Mouse (Mus musculus): ENCODE data around the gene Nol4l. TPM values are rescaled to one million over a fixed set of nuclear protein-coding genes. Genes with fewer than 3 reads are reported as not detected.

Nol4l gene
- polyA plus RNA-seq, 1 experiment from 2014 or later = 19.4 TPM

DNA sequence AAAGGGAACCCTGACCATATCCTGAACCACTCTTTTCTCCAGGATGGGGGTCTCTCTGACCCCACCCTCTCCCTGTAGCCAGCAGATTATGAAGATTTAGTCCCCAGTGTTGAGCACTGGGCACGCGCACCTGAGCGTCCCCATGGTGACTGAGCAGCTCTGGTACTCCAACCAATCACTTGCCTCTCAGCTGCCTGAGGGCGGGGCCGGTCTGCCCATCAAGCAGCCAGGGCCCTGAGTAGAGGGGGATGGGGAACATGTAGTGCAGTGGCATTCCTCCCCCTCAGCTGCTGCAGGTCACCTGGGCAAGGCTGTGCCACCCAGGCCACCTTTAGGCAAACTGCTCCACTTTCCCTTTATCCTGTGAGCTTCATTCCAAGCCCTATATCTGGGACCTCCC is 107.7 kb downstream of the Nol4l start:
- Histone ChIP-seq H3K27ac (no peak overlapping the region), H3K4me1 (peaks cover 30% of the 10 kb centered on the region), H3K36me3 (peaks cover 57% of the 10 kb centered on the region), H3K9me3 (no peaks in the 10 kb centered on the region), H3K27me3 (no peaks in the 10 kb centered on the region), H3K4me2 (replicated peaks) (no peak overlapping the region), H3K4me3 (no peak overlapping the region), H3K9ac (no peak overlapping the region)
- peak; percentile 44; the same call in 1 of the 2 replicates for ATAC-seq (ENCODE audit: insufficient number of reproducible peaks, insufficient read depth, low FRiP score, low TSS enrichment)
- WGBS = 28% methylated on average over 5 of the region's 5 CpGs

DNA sequence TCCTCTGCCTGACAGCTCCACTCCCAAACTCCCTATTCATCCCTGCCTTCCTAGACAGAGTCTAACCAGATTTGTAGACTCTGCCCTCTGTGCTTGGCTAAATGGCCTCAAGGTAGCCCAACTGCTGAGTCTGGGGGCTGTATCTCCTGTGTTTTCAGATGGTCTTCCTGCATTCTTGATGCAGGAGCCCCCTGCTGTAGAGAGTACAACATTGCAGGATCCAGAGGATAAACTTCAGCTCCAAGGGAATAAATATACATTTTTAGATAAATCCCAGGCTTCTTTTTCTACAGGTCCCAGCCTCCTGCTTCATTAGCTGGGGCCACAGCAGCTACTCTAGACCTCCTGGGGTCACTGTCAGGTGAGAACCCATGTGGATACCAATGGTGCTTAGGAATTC is 108.5 kb downstream of the Nol4l start:
- Histone ChIP-seq H3K27me3 (no peaks in the 10 kb centered on the region), H3K9ac (no peak overlapping the region), H3K4me1 (peaks cover 26% of the 10 kb centered on the region), H3K4me3 (no peak overlapping the region), H3K27ac (no peak overlapping the region), H3K9me3 (no peaks in the 10 kb centered on the region), H3K4me2 (replicated peaks) (no peak overlapping the region), H3K36me3 (peaks cover 64% of the 10 kb centered on the region)
- ATAC-seq (ENCODE audit: insufficient number of reproducible peaks, insufficient read depth, low FRiP score, low TSS enrichment) = no peak

DNA sequence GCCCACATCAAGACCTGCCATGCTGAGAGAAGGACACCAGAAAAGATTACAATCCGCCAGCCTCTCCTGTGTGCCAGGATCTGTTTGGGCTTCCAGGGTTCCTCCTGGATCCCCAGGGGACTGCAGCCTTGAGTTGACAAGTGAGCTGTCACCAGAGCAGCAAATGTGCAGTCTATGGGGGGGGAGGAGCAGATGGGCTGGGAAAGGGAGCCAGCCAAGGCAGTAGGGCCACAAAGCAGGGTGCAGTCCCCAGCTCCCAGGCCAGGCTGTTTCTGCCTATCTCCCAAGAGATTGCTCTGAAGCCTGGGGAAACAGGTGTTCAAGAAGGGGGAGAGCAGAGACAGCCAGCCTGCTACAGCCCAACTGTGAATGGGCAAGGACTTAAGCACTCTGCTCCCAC is 111.4 kb downstream of the Nol4l start:
- H3K36me3 ChIP-seq = peaks cover 71% of the 10 kb centered on the region
- no peak overlapping the region for H3K4me3 ChIP-seq
- WGBS = 90% methylated on average over 1 of the region's 1 CpGs
- H3K9ac ChIP-seq = no peak overlapping the region
- H3K9me3 ChIP-seq = no peaks in the 10 kb centered on the region
- no peak overlapping the region for H3K27ac ChIP-seq
- H3K4me1 ChIP-seq = peaks cover 14% of the 10 kb centered on the region
- no peak overlapping the region for H3K4me2 ChIP-seq (replicated peaks)
- no peak for ATAC-seq (ENCODE audit: insufficient number of reproducible peaks, insufficient read depth, low FRiP score, low TSS enrichment)
- H3K27me3 ChIP-seq = no peaks in the 10 kb centered on the region

DNA sequence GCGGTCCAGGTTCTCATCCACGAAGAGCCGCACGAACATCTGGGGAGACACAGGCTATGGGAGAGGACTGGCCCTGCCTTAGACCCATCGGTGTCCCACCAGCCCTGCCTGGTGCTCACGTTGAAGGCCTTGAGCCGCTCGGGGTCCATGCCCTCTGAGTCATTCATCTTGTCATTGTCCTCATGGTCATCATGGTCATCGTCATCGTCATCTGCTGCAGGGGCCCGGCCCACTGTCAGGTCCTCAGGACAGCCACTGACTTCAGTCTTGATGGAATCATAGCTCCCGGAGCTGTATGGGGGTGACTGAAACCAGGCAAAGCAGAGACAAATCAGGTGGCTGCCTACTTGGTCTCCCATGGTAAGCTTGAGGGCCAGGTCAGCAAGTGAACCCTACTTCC is 111.9 kb downstream of the Nol4l start:
- ATAC-seq (ENCODE audit: insufficient number of reproducible peaks, insufficient read depth, low FRiP score, low TSS enrichment) = no peak
- Histone ChIP-seq H3K4me1 (peaks cover 10% of the 10 kb centered on the region), H3K27ac (no peak overlapping the region), H3K9me3 (no peaks in the 10 kb centered on the region), H3K9ac (no peak overlapping the region), H3K4me2 (replicated peaks) (no peak overlapping the region), H3K4me3 (no peak overlapping the region), H3K27me3 (no peaks in the 10 kb centered on the region), H3K36me3 (peaks cover 77% of the 10 kb centered on the region)
- WGBS = 97% methylated on average over 12 of the region's 12 CpGs

DNA sequence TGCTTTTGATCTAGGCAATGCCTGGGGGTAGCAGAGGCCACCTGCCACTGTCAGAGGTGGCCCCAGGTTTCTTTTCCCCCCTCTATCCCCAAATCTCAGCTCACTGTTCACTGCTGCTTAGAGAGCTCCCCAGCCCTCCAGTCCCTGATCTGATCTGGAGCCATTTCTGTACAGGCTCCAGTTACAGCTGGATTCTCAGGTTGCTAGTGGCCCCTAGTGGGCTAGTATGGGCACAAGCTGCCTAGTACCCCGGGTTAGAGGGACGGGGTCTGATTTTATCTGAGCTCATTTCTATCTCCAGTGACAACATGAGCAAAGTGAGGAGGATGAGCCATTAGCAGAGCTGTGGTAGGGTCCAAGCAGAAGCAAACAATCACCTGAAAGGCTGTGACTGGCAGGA is 115.2 kb downstream of the Nol4l start:
- no peak overlapping the region for H3K9ac ChIP-seq
- 21% methylated on average over 2 of the region's 2 CpGs for WGBS

DNA sequence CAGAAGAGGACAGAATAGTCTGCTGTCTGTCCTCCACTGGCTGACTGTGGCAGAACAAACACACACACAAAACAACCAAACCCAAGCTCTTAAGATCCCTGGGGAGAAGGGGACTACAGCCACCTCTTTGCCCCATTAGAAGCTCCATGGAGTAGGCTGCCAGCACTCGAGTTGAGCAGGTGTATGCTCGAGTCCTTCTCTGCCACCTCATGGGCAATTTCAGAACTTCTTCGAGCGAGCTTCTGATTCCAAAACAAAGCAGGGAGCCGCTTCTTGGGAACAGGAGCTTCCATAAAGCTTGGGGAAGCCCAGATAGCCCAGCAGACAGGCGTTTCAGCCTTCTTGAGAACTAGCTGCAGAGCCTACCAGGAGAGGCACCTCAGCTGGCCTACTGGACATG is 117.2 kb downstream of the Nol4l start:
- no peaks in the 10 kb centered on the region for H3K9me3 ChIP-seq
- no peaks in the 10 kb centered on the region for H3K4me1 ChIP-seq
- no peaks in the 10 kb centered on the region for H3K27me3 ChIP-seq
- no peak for ATAC-seq (ENCODE audit: insufficient number of reproducible peaks, insufficient read depth, low FRiP score, low TSS enrichment)
- H3K4me2 ChIP-seq (replicated peaks) = no peak overlapping the region
- no peak overlapping the region for H3K4me3 ChIP-seq
- WGBS = 59% methylated on average over 6 of the region's 6 CpGs
- no peak overlapping the region for H3K27ac ChIP-seq
- H3K36me3 ChIP-seq = peaks cover 79% of the 10 kb centered on the region
- H3K9ac ChIP-seq = no peak overlapping the region

More for the DNA sequence above, 115.2 kb downstream of the Nol4l start:
- no peaks in the 10 kb centered on the region for H3K4me1 ChIP-seq
- no peak overlapping the region for H3K27ac ChIP-seq
- H3K36me3 ChIP-seq = peaks cover 90% of the 10 kb centered on the region
- no peak overlapping the region for H3K4me3 ChIP-seq
- H3K27me3 ChIP-seq = no peaks in the 10 kb centered on the region
- no peak for ATAC-seq (ENCODE audit: insufficient number of reproducible peaks, insufficient read depth, low FRiP score, low TSS enrichment)
- H3K4me2 ChIP-seq (replicated peaks) = no peak overlapping the region
- H3K9me3 ChIP-seq = no peaks in the 10 kb centered on the region

DNA sequence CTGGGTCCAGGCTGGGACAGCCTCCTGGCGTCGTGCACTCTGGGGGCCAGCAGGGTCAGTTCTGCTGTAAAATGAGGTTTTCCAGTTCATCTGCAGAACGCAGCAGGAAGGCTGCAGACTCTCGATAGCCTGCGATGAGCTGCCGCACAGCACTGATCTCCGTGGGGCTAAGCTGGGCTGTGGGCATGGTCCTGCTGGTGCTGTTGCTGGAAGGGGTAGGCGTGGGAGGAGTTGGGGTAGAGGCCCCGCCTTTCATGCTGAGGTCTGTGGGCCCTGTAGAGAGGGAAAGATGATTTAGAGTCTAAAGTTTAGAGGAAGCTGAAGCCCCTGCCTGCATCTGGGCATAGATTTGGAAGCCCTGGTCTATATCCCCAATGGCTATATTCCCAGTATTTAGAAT is 118.2 kb downstream of the Nol4l start:
- no peaks in the 10 kb centered on the region for H3K27me3 ChIP-seq
- no peak overlapping the region for H3K9ac ChIP-seq
- H3K9me3 ChIP-seq = no peaks in the 10 kb centered on the region
- no peaks in the 10 kb centered on the region for H3K4me1 ChIP-seq
- no peak for ATAC-seq (ENCODE audit: insufficient number of reproducible peaks, insufficient read depth, low FRiP score, low TSS enrichment)
- no peak overlapping the region for H3K4me3 ChIP-seq
- 69% methylated on average over 9 of the region's 9 CpGs for WGBS
- no peak overlapping the region for H3K27ac ChIP-seq
- H3K36me3 ChIP-seq = peaks cover 76% of the 10 kb centered on the region
- H3K4me2 ChIP-seq (replicated peaks) = no peak overlapping the region

DNA sequence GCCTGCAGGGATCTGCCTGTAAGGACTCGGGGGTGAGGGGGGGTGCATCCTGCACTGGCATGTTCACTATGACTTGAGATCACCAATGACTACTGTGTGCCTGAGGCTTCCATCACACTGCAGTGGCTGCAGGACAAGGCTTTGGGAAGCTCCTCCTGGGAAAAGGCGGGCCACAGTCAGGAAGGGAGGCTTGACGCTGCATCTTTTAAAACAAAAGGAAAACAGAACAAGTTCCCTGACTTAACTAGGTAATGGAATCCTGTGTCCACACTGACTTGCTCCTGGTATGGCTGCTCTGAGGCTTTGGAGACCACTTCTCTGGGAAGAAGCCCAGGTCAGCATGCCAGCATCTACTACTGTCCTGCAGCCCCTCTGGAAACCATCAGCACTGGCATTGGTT is 120.8 kb downstream of the Nol4l start:
- H3K9ac ChIP-seq = no peak overlapping the region
- H3K27ac ChIP-seq = no peak overlapping the region
- H3K36me3 ChIP-seq = peaks cover 68% of the 10 kb centered on the region
- ATAC-seq (ENCODE audit: insufficient number of reproducible peaks, insufficient read depth, low FRiP score, low TSS enrichment) = no peak
- H3K27me3 ChIP-seq = no peaks in the 10 kb centered on the region
- no peaks in the 10 kb centered on the region for H3K9me3 ChIP-seq
- H3K4me3 ChIP-seq = no peak overlapping the region
- H3K4me2 ChIP-seq (replicated peaks) = no peak overlapping the region
- WGBS = 71% methylated on average over 3 of the region's 3 CpGs
- H3K4me1 ChIP-seq = no peaks in the 10 kb centered on the region

DNA sequence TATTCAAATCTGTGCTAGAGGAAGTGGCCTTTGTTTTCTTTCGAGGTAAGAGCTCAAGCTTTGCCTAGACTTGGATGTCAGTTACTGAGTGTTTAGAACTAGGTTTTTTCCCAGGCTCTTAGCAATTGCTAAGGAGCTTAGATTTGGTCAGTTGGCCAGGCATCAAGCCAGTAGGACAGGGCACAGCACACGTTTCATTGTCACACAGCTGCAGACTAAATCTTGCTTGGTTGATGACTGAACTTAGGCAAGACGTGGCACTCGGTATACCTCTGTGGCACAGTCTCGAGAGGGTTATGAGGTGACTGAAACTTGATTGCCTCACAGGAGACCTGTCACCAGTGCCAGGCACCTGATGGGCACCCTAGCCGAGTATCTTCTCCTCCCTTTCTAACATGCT is 122.9 kb downstream of the Nol4l start:
- peaks cover 58% of the 10 kb centered on the region for H3K36me3 ChIP-seq
- no peaks in the 10 kb centered on the region for H3K27me3 ChIP-seq
- ATAC-seq (ENCODE audit: insufficient number of reproducible peaks, insufficient read depth, low FRiP score, low TSS enrichment) = no peak
- H3K4me3 ChIP-seq = no peak overlapping the region
- no peak overlapping the region for H3K27ac ChIP-seq
- H3K9ac ChIP-seq = no peak overlapping the region
- H3K4me1 ChIP-seq = no peaks in the 10 kb centered on the region
- H3K9me3 ChIP-seq = no peaks in the 10 kb centered on the region
- H3K4me2 ChIP-seq (replicated peaks) = no peak overlapping the region
- 78% methylated on average over 6 of the region's 6 CpGs for WGBS

DNA sequence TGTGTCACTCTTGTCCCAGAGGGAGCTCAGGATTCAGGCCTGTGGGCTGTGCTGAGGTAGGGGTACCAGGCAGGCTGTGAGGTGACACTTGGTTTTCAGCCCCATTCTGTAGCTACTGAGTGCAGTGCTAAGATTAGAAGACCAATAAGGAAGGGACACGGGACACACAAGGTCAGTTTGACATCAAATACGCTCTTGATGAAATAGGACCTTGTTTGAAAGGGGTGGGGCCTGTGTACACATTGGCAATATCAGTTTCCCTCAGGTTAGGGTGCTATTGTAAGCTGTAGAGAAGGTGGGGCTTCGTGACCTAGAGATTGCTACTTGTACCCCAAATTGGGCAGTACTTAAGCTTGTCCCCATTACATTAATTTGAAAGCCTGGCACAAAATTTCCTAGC is 124.9 kb downstream of the Nol4l start:
- H3K4me3 ChIP-seq = no peak overlapping the region
- H3K9ac ChIP-seq = no peak overlapping the region
- H3K27me3 ChIP-seq = no peaks in the 10 kb centered on the region
- H3K27ac ChIP-seq = no peak overlapping the region
- no peak overlapping the region for H3K4me2 ChIP-seq (replicated peaks)
- H3K36me3 ChIP-seq = peaks cover 61% of the 10 kb centered on the region
- no peaks in the 10 kb centered on the region for H3K4me1 ChIP-seq
- H3K9me3 ChIP-seq = no peaks in the 10 kb centered on the region
- WGBS = 86% methylated on average over 3 of the region's 3 CpGs
- ATAC-seq (ENCODE audit: insufficient number of reproducible peaks, insufficient read depth, low FRiP score, low TSS enrichment) = no peak

DNA sequence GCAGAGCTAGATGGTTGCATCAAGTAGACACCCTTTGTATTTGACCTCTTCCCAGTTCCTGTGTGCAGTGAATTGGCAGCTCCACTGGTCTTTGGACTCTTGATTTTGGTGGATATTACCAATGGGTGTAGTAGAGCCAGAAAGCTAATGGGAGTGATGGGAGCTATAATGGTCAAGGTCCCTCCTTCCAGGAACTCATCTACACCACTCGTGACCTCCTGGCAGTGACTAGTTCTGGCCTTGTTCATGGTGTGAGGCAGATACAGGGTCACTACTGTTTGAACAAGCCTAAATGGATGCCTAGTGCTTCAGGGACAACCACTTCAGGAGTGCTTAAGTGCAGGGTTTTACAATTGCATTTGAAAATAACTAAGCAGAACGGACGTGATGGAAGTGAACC is 125.7 kb downstream of the Nol4l start:
- Histone ChIP-seq H3K27ac (no peak overlapping the region), H3K27me3 (no peaks in the 10 kb centered on the region), H3K4me1 (no peaks in the 10 kb centered on the region), H3K9ac (no peak overlapping the region), H3K4me2 (replicated peaks) (no peak overlapping the region), H3K36me3 (peaks cover 64% of the 10 kb centered on the region), H3K9me3 (no peaks in the 10 kb centered on the region), H3K4me3 (no peak overlapping the region)
- ATAC-seq (ENCODE audit: insufficient number of reproducible peaks, insufficient read depth, low FRiP score, low TSS enrichment) = no peak
- 91% methylated on average over 3 of the region's 3 CpGs for WGBS

DNA sequence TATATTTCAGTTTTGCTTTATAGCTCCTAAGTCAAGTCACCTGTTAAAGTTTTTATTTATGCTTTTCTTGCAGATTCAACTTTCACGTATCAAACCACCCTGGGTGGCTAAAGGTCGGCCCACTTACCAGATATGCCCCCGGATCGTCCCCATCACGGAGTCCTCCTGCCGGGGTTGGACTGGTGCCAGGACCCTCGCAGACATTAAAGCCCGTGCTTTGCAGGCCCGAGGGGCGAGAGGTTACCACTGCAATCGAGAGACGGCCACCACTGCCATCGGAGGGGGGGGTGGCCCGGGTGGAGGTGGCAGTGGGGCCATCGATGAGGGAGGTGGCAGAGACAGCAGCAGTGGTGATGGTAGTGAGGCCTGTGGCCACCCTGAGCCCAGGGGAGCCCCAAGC is 130.6 kb downstream of the Nol4l start:
- Histone ChIP-seq H3K4me3 (no peak overlapping the region), H3K9me3 (no peaks in the 10 kb centered on the region), H3K27ac (no peak overlapping the region), H3K9ac (no peak overlapping the region), H3K27me3 (no peaks in the 10 kb centered on the region), H3K4me1 (no peaks in the 10 kb centered on the region), H3K36me3 (peaks cover 89% of the 10 kb centered on the region), H3K4me2 (replicated peaks) (no peak overlapping the region)
- no peak for ATAC-seq (ENCODE audit: insufficient number of reproducible peaks, insufficient read depth, low FRiP score, low TSS enrichment)
- WGBS = 89% methylated on average over 15 of the region's 15 CpGs

Measured in embryonic facial prominence, embryonic 12.5 days (tissue).